Mouse (Mus musculus): ENCODE results near the gene 4930442H23Rik. TPM values are rescaled to one million over a fixed set of nuclear protein-coding genes. Genes with fewer than 3 reads are reported as not detected.

The 4930442H23Rik gene
- polyA plus RNA-seq, 1 experiment from 2014 or later = not detected

- WGBS (ENCODE audit: insufficient replicate concordance) = 2% methylated on average over 20 of the region's 24 CpGs
- Histone ChIP-seq H3K4me1 (ENCODE audit: insufficient read depth) (peaks cover 60% of the 10 kb centered on the region), H3K4me2 (ENCODE audit: low read depth, low read length) (peak overlapping the region; percentile 98), H3K9me3 (ENCODE audit: low read length) (no peaks in the 10 kb centered on the region), H3K27me3 (ENCODE audit: insufficient read depth, low read length) (no peaks in the 10 kb centered on the region), H3K27ac (ENCODE audit: low read depth) (peak overlapping the region; percentile 98), H3K4me3 (ENCODE audit: low read depth, low read length) (peak overlapping the region; percentile 97), H3K36me3 (replicated peaks; ENCODE audit: insufficient read depth, low read length) (peaks cover 18% of the 10 kb centered on the region), H3K9ac (replicated peaks) (peak overlapping the region; percentile 96)
- ATAC-seq (no peak), DNase-seq (no peak)
- TF ChIP-seq EP300 (IDR thresholded peaks at IDR 0.05; ENCODE audit: low read depth) (no peak), CTCF (IDR thresholded peaks at IDR 0.05; ENCODE audit: low read depth) (no peak)
Observed at GRCm38 (mm10) chr10:81138131-81138782, 45.4 kb downstream of the 4930442H23Rik start.

GRCm38 (mm10) chr10:81137252-81138130, 46.2 kb downstream of the 4930442H23Rik start:
- DNase-seq (peak; percentile 99), ATAC-seq (peak; percentile 84)
- H3K9me3 ChIP-seq (ENCODE audit: low read length) = no peaks in the 10 kb centered on the region
- H3K9ac ChIP-seq (replicated peaks) = peak overlapping the region; percentile 100
- H3K4me2 ChIP-seq (ENCODE audit: low read depth, low read length) = peak overlapping the region; percentile 98
- H3K4me1 ChIP-seq (ENCODE audit: insufficient read depth) = peaks cover 55% of the 10 kb centered on the region
- H3K4me3 ChIP-seq (ENCODE audit: low read depth, low read length) = peak overlapping the region; percentile 97
- H3K36me3 ChIP-seq (replicated peaks; ENCODE audit: insufficient read depth, low read length) = peaks cover 14% of the 10 kb centered on the region
- TF ChIP-seq EP300 (IDR thresholded peaks at IDR 0.05; ENCODE audit: low read depth) = no peak
- TF ChIP-seq CTCF (IDR thresholded peaks at IDR 0.05; ENCODE audit: low read depth) = no peak
- no peaks in the 10 kb centered on the region for H3K27me3 ChIP-seq (ENCODE audit: insufficient read depth, low read length)
- WGBS (ENCODE audit: insufficient replicate concordance) = under 1% methylated on average over 74 of the region's 89 CpGs
- H3K27ac ChIP-seq (ENCODE audit: low read depth) = peak overlapping the region; percentile 100

- peak overlapping the region; percentile 100 for H3K9ac ChIP-seq (replicated peaks)
- TF ChIP-seq CTCF (IDR thresholded peaks at IDR 0.05; ENCODE audit: low read depth) (no peak), EP300 (IDR thresholded peaks at IDR 0.05; ENCODE audit: low read depth) (no peak)
- under 1% methylated on average over 35 of the region's 50 CpGs for WGBS (ENCODE audit: insufficient replicate concordance)
- no peaks in the 10 kb centered on the region for H3K27me3 ChIP-seq (ENCODE audit: insufficient read depth, low read length)
- peak; percentile 33 for ATAC-seq
- no peaks in the 10 kb centered on the region for H3K9me3 ChIP-seq (ENCODE audit: low read length)
- H3K4me1 ChIP-seq (ENCODE audit: insufficient read depth) = peaks cover 50% of the 10 kb centered on the region
- peak overlapping the region; percentile 98 for H3K4me2 ChIP-seq (ENCODE audit: low read depth, low read length)
- H3K27ac ChIP-seq (ENCODE audit: low read depth) = peak overlapping the region; percentile 100
- peaks cover 12% of the 10 kb centered on the region for H3K36me3 ChIP-seq (replicated peaks; ENCODE audit: insufficient read depth, low read length)
- peak; percentile 87 for DNase-seq
- H3K4me3 ChIP-seq (ENCODE audit: low read depth, low read length) = peak overlapping the region; percentile 97
Observed at GRCm38 (mm10) chr10:81136706-81137231, 46.9 kb downstream of the 4930442H23Rik start.

GRCm38 (mm10) chr10:81135831-81136705, 47.6 kb downstream of the 4930442H23Rik start:
- ATAC-seq (peak; percentile 27), DNase-seq (peak; percentile 86)
- Histone ChIP-seq H3K4me2 (ENCODE audit: low read depth, low read length) (peak overlapping the region; percentile 98), H3K4me1 (ENCODE audit: insufficient read depth) (peaks cover 43% of the 10 kb centered on the region), H3K27me3 (ENCODE audit: insufficient read depth, low read length) (no peaks in the 10 kb centered on the region), H3K4me3 (ENCODE audit: low read depth, low read length) (peak overlapping the region; percentile 97), H3K27ac (ENCODE audit: low read depth) (peak overlapping the region; percentile 100), H3K36me3 (replicated peaks; ENCODE audit: insufficient read depth, low read length) (peaks cover 5% of the 10 kb centered on the region), H3K9ac (replicated peaks) (peak overlapping the region; percentile 100), H3K9me3 (ENCODE audit: low read length) (no peaks in the 10 kb centered on the region)
- under 1% methylated on average over 50 of the region's 86 CpGs for WGBS (ENCODE audit: insufficient replicate concordance)
- TF ChIP-seq EP300 (IDR thresholded peaks at IDR 0.05; ENCODE audit: low read depth) (no peak), CTCF (IDR thresholded peaks at IDR 0.05; ENCODE audit: low read depth) (0 out of 2 replicates have a peak, but pooled peaks have one; percentile 5)

DNA sequence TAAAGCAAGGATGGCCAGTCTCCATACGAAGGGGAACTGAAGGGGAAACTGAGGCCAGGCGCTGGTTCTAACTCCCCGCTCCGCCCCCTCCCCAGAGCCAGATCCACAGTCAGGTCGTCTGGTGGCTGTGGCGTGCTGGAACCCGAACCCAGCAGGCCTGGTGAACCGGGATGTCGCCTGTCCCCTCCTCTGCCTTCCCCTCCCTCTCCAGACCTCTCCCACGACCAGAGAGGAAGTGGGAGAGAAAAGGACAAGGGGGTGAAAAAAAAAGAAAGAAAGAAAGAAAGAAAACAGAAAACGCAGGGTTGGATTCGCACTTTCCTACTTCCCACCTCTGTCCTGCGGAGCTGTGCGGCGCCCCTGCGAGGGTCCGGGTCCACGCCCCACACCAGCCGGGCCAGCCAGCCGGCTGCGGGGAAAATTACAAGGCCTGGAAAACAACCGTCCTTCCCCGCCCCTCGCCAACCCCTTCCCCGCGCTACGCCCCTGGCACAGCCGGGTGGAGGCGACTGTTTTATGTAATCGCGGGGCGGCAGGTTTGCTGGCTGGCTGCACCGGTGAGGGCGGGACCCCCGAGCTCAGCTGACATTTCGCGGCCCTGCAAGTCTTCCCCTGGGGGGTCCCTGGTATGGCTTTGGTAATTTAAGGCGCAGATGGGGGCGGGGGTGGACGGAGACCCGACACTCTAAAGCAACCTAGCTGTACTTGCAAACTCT, 48.5 kb downstream of the 4930442H23Rik start, which contains the start of gene Zbtb7a:
Zbtb7a (plus strand) TSS at position 255 of the 716 bp plus-strand sequence.
- 2% methylated on average over 40 of the region's 41 CpGs for WGBS (ENCODE audit: insufficient replicate concordance)
- Histone ChIP-seq H3K27me3 (ENCODE audit: insufficient read depth, low read length) (no peaks in the 10 kb centered on the region), H3K4me3 (ENCODE audit: low read depth, low read length) (peak within 1 kb of the TSS; percentile 97), H3K36me3 (replicated peaks; ENCODE audit: insufficient read depth, low read length) (no peaks in the 10 kb centered on the region; the same call in 1 of the 2 replicates), H3K4me1 (ENCODE audit: insufficient read depth) (peaks cover 38% of the 10 kb centered on the region), H3K9ac (replicated peaks) (peak within 1 kb of the TSS; percentile 100), H3K4me2 (ENCODE audit: low read depth, low read length) (peak within 1 kb of the TSS; percentile 98), H3K9me3 (ENCODE audit: low read length) (no peaks in the 10 kb centered on the region), H3K27ac (ENCODE audit: low read depth) (peak within 1 kb of the TSS; percentile 100)
- TF ChIP-seq CTCF (IDR thresholded peaks at IDR 0.05; ENCODE audit: low read depth) = no peak
- peak; percentile 23; the same call in 1 of the 2 replicates for TF ChIP-seq EP300 (IDR thresholded peaks at IDR 0.05; ENCODE audit: low read depth)
- ATAC-seq (no peak), DNase-seq (peak; percentile 75)

Measured in liver, postnatal 0 days (tissue).